Mouse (Mus musculus) cerebellum, adult 11-12 months (tissue): ENCODE measurements at regions not wholly inside any gene's neighbourhood (a gene's known extent, or its start where the extent isn't known, plus 50 kb on each side); places are given as distances from the start of the nearest gene placed in this dataset.

Experiments
- DNase-seq: peaks from one replicate; pipeline ENCODE4 v3.0.0; 2022

GRCm38 (mm10) chr2:51447616-51448015 lies 179.7 kb upstream of the Tas2r134 start:
- no peak for DNase-seq

- DNase-seq = no peak
These were observed 182.8 kb upstream of the Tas2r134 start for GRCm38 (mm10) chr2:51444386-51445080.

GRCm38 (mm10) chr2:51443946-51444345 lies 183.4 kb upstream of the Tas2r134 start:
- DNase-seq = no peak

- no peak for DNase-seq
These were observed 188.3 kb upstream of the Tas2r134 start for GRCm38 (mm10) chr2:51439047-51439446.

- DNase-seq = no peak
These were observed 190.7 kb upstream of the Tas2r134 start for GRCm38 (mm10) chr2:51436590-51436989.

- no peak for DNase-seq
These were observed 195.7 kb upstream of the Tas2r134 start for GRCm38 (mm10) chr2:51431564-51431963.

- DNase-seq = no peak
These were observed 197.6 kb upstream of the Tas2r134 start for GRCm38 (mm10) chr2:51429716-51430115.

- no peak for DNase-seq
These were observed 204.9 kb upstream of the Tas2r134 start for GRCm38 (mm10) chr2:51422442-51422841.

GRCm38 (mm10) chr2:51417908-51418690 lies 209.2 kb upstream of the Tas2r134 start:
- no peak for DNase-seq

GRCm38 (mm10) chr2:51388390-51388789 lies 238.9 kb upstream of the Tas2r134 start:
- DNase-seq = no peak

GRCm38 (mm10) chr2:51387136-51387535 lies 238.2 kb upstream of the Rnd3 start:
- DNase-seq = no peak

GRCm38 (mm10) chr2:51376597-51376996 lies 227.7 kb upstream of the Rnd3 start:
- no peak for DNase-seq

- DNase-seq = no peak
These were observed 225.7 kb upstream of the Rnd3 start for GRCm38 (mm10) chr2:51374636-51375035.

GRCm38 (mm10) chr2:51372771-51373170 lies 223.9 kb upstream of the Rnd3 start:
- no peak for DNase-seq

GRCm38 (mm10) chr2:51362825-51363616 lies 214.1 kb upstream of the Rnd3 start:
- no peak for DNase-seq

- no peak for DNase-seq
These were observed 206.4 kb upstream of the Rnd3 start for GRCm38 (mm10) chr2:51355281-51355680.

- no peak for DNase-seq
These were observed 205.9 kb upstream of the Rnd3 start for GRCm38 (mm10) chr2:51354800-51355199.

- no peak for DNase-seq
These were observed 200.7 kb upstream of the Rnd3 start for GRCm38 (mm10) chr2:51349614-51350013.

GRCm38 (mm10) chr2:51348774-51349173 lies 199.9 kb upstream of the Rnd3 start:
- DNase-seq = no peak

GRCm38 (mm10) chr2:51347086-51347485 lies 198.2 kb upstream of the Rnd3 start:
- DNase-seq = no peak

GRCm38 (mm10) chr2:51342421-51342820 lies 193.5 kb upstream of the Rnd3 start:
- DNase-seq = no peak

GRCm38 (mm10) chr2:51334437-51334836 lies 185.5 kb upstream of the Rnd3 start:
- DNase-seq = no peak

GRCm38 (mm10) chr2:51327081-51327480 lies 178.2 kb upstream of the Rnd3 start:
- no peak for DNase-seq

GRCm38 (mm10) chr2:51321676-51322075 lies 172.8 kb upstream of the Rnd3 start:
- no peak for DNase-seq
